Mouse (Mus musculus) gastrocnemius, postnatal 4 days (tissue): ENCODE measurements at regions not wholly inside any gene's neighbourhood (a gene's known extent, or its start where the extent isn't known, plus 50 kb on each side); places are given as distances from the start of the nearest gene placed in this dataset.
A peak's percentile ranks its signal among the peaks of the same experiment; 100 is the strongest.

Experiments
- DNase-seq, 2 experiments: peaks; one replicate each; pipeline ENCODE4 v3.0.0; 2021 to 2022; ENCODE audit warnings: low spot score in 2 of 2, mixed read lengths in 2 of 2

DNA sequence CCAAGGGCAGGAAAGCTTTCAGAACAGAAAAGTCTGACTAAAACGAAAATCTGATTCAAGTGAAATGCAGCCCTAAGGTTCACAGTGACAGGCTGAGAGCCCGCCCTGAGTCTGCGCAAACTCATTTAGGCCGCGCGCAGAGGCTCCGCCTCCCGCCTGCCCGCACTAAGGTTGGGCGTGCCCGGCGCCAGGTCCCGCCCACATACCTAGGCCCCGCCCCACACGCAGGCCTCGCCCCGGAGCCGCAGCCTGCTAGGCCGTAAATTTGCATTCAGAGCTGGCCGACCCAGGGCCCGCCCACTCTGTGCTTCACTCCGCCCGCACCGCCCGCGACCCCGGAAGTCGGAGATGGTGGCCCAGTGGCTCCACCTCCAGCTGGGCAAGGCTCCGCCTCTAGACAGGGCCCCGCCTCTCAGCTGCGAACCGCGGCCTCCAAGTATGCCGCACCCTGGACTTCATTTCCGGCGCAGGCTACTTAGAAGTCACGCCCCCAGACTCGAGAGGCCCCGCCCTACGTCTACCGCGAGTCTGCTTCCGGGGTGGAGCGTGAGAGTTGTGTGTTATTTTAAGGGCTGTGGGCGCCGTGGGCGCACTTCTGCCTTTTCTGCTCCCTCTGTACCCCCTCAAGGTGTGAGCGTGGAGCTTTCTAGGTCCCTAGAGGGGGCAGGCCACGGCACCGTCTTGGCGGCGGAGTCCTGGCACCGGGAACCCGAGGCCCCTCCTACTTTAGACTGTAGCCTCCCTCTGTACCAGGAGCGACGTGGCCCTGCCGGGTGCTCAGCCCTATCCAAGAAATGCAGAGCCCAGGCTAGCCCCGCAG lies 52.3 kb upstream of the Wnt7b start:
- DNase-seq: peak; percentile 98 to 99

GRCm38 (mm10) chr15:85635425-85635824 lies 53.2 kb upstream of the Wnt7b start:
- no peak for DNase-seq

- DNase-seq: no peak
These were observed 57.3 kb upstream of the Wnt7b start for GRCm38 (mm10) chr15:85639566-85639965.

DNA sequence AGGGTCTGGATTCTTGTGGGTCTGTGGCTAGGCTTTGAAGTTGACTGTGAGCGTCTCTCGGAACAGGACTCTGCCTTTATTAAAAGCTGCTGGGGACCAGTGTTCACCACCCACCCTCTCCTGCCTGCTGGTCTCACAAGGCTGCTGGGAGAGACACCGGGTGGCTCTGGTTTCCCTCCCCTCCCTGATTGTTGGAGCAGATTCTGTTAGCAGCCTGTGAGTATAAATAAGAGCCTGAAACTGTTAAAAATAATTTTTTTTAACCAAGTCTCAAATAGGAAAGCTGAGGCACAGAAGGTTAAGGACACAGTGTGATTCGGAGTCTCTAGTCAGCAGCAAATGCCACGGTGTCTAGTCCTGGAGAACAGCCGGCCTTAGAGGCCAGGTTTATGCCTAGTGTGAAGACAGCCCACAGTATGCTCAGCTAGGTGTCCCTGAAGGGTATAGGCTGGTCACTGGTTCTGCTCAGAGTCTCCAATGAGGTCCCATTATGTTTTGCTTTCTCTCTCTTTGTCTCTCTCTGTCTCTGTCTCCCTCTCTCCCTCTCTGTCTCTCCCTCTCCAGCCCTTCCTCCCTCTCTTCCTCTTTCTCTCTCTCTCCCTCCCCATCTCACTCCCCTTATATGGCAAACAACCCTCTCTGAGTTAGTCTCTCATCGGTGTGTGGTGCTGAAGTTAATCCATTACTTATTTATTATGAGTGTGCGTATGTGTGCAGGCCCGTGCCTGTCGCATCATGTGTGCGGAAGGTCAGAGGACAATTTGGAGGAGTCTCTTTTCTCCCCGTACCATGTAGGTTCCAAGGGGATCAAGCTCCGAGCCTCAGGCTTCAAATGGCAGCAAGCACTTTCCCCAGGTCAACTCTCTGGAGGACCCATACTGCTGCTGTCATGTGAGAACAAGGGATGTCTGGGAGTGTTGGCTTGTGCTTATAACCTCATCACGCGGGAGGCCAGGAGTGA lies 59.1 kb upstream of the Wnt7b start:
- DNase-seq: no peak

DNA sequence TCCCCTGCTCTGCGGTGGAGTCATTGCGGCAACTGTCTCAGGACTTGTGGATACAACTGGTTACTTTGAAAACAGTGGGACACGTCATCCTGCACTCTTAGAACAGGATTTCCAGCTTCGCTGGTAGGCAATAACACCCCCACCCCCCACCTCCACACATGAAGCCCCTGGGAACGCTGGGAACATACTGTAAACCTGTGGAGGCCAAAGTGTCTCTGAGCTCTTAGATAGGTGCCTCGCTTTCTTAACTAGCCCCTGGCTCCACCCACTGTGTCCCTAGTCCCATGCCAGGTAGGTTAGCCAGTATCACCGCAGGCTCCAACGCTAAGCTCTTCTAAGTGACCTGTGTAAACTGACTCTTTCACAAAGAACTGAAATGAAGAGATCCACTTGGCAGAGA lies 63.1 kb upstream of the Wnt7b start:
- no peak for DNase-seq

- peak; percentile 62 to 82 for DNase-seq
These were observed 63.8 kb upstream of the Wnt7b start for GRCm38 (mm10) chr15:85645971-85646638.

DNA sequence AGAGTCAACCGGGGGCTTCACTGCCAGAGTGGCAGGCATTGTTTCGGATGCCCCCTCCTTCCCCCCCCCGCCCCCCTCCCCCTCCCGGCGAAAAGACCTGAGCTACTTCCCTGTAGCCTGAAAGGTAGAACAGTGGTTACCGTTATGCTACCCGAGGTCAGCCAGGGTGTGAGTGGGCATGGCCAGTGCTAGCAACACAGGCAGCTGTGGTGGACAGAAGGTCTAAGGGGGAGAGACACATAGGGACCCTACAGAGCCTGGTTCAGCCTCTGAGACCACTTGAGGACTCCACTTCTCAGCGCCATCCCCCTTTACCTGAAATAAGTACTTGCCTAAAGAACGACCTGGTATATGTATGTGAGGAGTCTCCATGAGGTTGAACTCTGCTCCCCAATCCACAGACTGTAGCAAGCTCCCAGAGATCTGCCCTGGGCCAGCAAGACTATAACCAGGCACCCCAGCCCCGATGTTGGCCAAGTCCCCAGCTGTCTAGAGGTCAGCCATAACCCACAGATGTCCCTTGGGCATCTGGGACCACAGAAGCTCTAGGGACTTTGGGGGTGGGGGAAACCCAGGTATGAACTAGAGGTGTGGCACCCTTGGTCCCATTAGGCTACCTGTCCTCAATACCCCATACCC lies 64.5 kb upstream of the Wnt7b start:
- no peak for DNase-seq

DNA sequence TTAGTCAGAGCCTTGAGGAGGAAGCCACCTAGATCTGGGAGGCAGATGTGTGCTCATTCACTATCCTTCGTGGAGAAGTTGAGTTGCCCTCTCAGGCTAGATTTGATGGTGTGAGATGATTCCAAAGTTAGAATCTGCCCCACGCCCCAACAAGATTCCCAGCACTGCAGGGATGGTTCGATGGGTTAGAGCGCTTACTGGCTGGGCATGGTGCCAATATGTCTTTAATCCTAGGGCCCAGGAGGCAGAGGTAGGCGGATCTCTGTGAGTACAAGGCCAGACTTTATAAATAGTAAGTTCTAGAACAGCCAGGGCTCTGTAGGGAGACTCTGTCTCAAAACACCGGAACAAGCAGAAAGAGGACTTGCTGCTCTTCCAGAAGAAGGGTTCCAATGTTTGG lies 65.3 kb upstream of the Wnt7b start:
- no peak for DNase-seq

DNA sequence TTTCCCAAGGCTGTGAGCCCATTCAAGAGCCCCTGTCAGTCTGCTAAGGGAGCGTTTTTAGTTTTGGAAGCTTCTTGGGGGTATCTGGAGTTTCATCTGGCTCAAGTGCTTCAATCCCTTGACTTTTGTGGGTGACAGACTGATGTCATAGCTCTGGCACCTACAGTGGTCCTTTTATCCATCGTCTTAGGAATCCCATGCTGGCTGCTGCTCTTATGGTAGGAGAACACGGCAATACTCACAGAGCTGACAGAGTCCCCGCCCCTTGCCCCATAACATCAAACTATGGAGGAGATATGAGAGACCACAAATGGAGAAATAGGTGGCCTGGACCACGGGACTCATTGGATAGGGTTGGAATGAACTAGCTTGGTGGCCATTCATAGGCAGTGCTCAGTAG lies 68.0 kb upstream of the Wnt7b start:
- DNase-seq: no peak

DNA sequence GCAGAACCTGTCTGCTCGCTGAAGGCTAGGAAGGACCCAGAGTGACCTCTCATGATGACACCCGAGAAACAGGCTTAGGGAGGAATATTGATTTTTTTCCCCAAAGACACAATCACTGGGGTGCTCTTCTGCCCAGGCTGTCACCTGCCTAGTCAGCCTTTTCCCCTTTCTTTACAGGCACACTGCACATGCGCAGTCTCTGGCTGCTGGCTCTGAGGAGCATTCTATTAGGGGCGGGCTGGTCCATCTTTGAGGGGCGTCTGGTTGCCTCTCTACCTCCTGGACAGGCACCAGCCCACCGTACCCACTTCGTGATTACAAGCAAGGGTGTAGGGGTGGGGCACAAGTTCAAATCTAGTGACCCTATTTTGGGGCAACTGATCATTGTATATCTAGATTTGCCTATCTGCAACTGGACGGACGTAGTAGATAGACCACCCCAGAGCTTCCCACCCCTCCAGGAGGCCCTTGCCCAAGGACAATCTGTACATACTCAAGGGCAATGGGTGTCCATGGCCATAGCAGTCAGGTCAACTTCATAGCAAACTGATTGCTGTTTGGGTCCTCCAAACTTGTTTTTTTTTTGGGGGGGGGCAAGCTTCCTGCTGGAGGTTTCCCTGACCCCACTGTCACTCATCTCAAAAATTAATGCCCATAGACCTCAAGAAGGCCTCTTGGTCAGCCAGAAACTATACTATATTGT lies 69.6 kb upstream of the Wnt7b start:
- no peak for DNase-seq

GRCm38 (mm10) chr15:85652431-85652830 lies 70.2 kb upstream of the Wnt7b start:
- no peak for DNase-seq

- no peak for DNase-seq
These were observed 70.6 kb upstream of the Wnt7b start for GRCm38 (mm10) chr15:85652871-85653337.

GRCm38 (mm10) chr15:85653421-85654401 lies 71.4 kb upstream of the Wnt7b start:
- peak; percentile 67 to 86 for DNase-seq

DNA sequence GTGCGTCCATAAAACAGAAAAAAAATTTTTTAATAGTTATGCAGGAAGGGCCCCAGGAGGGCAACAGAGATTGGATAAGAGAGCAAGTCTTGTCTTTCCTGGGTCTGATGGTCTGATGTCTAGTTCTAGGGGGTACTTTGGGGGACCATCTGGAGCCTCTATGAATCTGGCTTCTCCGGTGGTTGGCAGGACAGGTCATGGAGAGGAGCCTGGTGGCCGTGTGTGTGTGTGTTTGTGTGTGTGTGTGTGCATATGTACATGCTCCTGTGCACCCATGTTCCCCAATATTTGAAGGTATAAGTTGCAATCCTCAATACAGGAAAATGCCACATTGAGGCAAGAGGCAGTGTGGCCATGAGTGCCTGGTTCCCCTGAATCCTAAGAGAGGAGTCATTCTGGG lies 72.5 kb upstream of the Wnt7b start:
- no peak for DNase-seq

- no peak for DNase-seq
These were observed 73.5 kb upstream of the Wnt7b start for GRCm38 (mm10) chr15:85655751-85656167.

GRCm38 (mm10) chr15:85656852-85657251 lies 74.6 kb upstream of the Wnt7b start:
- DNase-seq: no peak

GRCm38 (mm10) chr15:85657441-85657989 lies 75.2 kb upstream of the Wnt7b start:
- no peak for DNase-seq

DNA sequence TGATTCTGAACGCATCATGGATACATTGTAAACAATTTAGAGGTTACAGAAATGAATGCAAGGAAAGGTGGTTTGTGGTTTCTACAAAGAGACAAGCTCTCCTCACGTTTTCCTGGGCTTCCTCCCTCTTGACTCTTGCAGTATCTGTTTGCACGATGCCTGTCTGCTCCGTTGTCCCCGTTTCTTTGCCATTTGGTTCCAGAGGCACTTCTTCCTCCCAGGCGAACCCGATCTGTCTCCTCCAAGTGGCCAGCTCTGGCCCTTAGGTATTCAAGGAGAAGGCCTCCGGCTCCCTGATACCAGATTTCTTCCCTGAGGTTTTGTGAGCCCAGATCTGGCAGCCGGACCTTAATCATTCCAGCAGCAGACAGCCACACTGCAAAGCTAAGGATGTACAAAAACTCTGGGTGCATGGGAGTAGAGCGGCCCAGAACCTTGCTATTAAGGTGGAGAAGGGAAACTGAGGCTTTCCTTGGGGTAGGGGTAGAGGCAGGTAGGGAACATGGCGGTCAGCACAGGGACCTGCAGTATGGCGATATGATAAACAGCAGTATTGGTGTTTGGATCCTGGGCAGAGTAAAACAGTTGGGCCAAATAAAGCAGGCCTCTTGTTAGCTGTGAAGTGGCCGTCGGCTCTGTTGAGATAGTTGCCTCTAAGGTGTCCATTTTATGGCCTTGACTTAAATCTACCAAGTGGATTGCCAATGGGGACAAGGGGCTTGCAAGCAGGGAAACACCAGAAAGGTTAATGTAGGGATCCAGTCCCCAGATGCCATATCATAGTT lies 76.0 kb upstream of the Wnt7b start:
- DNase-seq: no peak
